Mouse (Mus musculus) spleen, embryonic (tissue): ENCODE measurements at regions not wholly inside any gene's neighbourhood (a gene's known extent, or its start where the extent isn't known, plus 50 kb on each side); places are given as distances from the start of the nearest gene placed in this dataset.
"Not testable (repeated sequence)": the region's sequence is repeated elsewhere in the genome, so short reads cannot be mapped to it uniquely, and the experiment has no call there.

Experiments
- CTCF ChIA-PET: fragments of 350-600 bp; sonication (Branson Sonifier 250); formaldehyde crosslinking; loops from one replicate; lab custom pipeline; 2022; lab: Charles Lee

DNA sequence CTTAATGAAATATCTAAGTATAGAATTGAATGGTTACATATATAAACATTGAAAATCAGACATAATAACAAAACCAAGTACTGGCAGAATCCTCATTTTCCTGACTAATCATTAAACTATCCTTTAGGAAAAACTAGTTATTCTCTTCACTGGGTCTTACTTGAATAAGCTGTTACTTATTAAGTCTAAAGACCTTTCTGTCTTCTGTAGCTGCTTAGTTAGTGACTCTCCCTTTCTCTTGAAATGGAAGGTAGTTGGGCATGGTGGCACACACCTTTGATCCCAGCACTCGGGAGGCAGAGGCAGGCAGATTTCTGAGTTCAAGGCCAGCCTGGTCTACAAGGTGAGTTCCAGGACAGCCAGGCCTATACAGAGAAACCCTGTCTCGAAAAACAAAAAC is 135.9 kb upstream of the Abcb5 start:
- CTCF ChIA-PET, result not testable (repeated sequence)

DNA sequence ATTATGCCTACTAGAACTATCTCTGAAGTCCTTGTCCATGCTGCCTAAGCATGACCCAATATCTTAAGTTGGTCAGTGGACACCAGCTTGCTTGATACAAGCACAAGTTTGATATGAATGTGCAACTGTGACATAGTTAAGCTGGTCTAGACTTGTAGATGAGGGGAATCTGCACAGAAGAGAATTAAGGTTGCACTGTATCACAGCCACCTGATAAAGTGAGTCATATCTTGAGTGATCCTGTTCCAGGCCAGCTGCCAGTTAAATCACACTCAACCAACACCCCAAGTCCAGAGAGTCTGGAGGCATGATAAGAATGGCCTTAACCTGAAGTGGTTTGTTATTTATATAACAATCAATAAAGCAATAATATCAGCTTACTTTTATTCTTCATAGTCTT is 133.5 kb upstream of the Abcb5 start:
- CTCF ChIA-PET, result no interaction called here

DNA sequence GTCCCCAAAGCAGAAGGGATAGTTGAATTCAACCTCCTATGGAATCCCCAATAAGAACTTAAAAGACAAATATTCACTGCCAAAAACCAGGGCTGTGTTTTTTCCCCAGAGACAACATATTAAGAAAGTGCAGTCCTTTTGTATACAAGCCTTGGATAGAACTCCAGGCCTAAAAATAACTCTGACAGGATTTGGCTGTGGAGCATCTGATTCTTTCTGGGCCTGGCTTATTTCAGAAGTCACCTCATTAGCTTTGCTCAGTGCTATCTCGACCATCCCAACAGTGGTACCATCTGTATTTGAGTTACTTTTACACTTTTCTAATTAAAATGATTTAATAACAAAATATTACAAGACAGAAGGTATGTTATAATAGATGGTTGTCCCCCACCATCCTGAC is 131.6 kb upstream of the Abcb5 start:
- CTCF ChIA-PET, result no interaction called here

- CTCF ChIA-PET, result no interaction called here
These were observed 128.1 kb upstream of the Abcb5 start for GRCm38 (mm10) chr12:119094314-119094713.

DNA sequence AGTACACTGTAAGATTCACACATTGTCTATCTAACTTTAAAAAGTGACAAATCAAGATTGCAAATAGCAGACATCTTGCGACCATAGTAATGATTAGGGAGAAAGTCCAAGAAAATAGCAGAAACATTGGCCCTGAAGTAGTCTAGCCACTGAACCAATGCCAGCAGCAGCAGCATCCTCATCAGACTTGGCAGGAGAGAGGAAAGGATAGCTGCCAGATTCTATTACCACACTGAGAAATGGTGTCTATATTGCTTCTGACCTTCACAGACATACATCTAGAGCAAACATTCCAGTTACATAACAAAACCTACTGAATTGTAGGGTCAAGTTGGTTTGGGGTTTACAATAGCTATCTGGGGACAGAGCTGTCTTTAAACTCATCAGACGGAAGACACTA is 127.2 kb upstream of the Abcb5 start:
- CTCF ChIA-PET, result no interaction called here

DNA sequence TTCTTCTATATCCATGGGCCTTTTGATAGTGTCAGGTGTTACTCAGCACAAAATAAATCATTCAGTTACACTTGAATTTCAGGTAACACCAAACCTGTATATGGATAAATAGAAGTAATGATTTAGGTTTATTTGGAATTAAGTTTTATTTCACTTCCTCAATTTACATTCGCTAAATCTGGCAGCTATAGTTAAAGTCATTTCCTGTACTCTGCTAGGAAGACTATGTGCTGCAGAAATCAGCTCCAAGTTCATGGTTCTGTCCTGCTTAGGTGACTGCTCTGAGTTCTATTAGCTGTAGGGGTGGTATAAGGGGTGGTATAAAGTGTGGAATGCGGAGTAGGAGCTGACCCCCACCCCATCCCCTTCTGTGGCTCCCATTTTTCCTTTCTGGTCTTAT is 123.1 kb upstream of the Abcb5 start:
- CTCF ChIA-PET, result no interaction called here

DNA sequence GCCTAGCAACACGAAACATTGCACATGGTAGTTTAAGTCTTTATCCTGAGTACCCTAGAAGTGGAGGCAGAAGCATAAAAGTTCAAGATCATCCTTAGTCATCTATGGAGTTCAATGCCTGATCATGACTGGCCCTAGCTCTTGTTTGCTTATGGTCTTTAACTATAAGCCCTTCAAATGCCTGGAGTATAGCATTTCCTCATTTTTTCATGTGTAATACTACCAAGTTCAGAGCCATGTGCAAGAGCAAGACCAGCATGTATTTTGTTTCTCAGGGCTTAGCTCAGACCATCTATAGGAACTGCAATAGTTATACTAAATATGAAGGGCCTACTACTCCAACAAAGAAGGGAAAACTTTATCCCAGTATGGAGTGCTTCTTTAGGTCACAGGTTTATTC is 122.4 kb upstream of the Abcb5 start:
- CTCF ChIA-PET, result no interaction called here

DNA sequence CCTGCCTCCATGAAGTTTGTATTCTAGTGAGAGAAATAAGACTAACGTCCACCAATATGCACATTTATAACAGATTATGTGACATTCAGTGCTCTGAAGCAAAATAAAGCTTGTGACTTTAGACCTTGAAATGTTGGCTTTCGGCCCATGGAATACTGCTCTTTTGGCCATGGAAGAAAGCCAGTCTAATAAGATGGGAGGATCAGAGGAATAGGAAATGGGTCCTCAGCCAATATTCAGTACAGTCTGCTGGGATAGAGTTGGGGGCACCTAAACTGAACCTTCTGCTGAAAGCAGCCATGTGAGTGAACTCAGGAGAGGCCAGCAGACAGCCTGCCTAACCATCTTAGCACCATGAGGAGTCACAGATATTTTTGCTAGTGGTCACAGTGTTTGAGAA is 118.6 kb upstream of the Abcb5 start:
- CTCF ChIA-PET, result no interaction called here

DNA sequence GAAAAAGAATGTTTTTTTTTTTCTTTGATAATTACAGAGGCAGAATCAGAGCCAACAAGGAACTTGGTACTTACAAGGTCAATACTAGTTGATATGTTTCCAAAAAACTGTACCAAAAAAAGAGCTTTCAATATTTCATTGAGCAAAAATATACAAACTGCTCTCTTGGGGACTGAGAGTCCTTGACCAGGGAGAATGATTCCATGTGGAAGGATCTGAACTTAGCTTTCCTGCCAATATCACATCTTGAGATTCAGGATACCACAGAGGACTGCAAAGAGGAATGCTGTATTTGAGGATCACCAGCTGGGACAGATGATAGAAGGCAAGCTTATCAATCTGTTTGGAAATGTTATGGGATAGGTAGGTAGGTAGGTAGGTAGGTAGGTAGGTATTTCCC is 116.6 kb upstream of the Abcb5 start:
- CTCF ChIA-PET, result interaction anchor here (0.7 kb wide), 1 partner anchor 19 kb away, joined by 3 read pairs; no protein-coding TSS in a partner anchor

GRCm38 (mm10) chr12:119075825-119076224 is 109.6 kb upstream of the Abcb5 start:
- CTCF ChIA-PET, result no interaction called here

DNA sequence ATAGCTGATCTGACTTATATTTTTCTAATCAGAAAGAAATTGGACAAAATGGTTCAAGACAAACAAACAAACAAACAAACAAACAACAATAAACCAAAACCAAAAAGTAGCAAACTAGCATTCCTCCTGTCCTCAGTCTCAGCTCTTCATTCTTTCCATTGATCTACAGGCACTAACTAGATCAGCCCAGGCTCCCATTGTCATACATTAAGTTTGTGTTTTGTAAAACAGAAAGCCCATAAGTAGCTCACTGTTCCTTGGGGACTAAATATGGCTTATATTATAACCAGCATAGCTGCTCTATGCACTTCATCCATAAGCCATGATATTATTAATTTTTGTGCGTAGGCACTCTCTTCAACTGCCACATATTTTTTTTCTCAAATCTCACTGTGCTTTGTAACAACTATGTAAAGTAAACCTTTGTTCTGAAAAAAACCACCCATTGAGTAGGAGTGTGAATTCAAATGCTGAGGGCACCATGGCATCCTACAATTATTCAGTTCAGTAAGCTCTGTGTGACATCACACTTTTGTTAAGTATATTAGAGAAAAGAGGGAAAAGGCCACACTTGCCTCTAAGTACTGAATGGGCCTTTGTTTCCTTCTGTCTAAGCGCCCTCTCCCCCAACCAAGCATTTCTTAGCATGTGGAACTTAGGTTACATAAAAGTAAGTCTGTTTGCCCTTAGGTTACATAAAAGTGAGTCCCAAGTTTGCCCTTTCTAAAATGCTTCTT is 108.7 kb upstream of the Abcb5 start:
- CTCF ChIA-PET, result no interaction called here

DNA sequence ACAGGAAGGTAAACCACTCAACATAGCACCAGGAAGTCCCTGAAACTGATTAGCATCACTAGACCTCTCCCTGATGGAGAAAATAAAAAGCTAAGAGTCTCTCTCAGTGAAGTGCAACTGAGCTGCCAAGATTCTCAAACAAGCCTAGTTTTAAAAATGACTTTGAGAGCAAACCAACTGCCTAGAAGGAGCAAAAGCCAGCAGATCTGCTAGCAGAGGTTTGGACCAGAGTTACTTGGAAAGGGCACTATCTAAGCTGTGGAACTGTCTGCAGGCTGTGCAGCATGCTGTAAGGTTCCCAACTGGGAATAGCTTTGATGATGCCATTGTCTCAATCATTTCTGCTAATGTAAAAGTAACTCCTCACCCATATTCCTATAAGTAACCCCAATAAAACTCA is 107.9 kb upstream of the Abcb5 start:
- CTCF ChIA-PET, result no interaction called here

DNA sequence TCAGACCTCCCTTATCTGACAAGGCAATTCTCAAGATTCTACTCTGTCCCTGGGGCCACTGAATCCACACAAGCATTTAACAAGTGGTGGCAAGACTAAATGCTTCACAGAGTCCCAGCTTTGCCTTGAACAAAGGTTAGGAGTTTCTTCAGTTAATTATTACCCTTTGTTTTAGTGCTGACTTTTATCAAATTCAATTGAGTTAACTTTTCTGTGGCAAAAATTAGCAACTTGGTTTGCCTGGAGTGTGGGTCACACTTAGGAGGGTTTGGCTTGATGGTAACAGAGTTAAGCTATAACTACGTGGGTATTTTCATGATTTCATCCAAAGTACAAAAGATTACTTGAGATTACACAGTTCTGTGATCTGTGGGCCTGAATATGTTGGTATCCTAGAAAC is 104.7 kb upstream of the Abcb5 start:
- CTCF ChIA-PET, result no interaction called here

GRCm38 (mm10) chr12:119070446-119070845 is 104.2 kb upstream of the Abcb5 start:
- CTCF ChIA-PET, result no interaction called here

DNA sequence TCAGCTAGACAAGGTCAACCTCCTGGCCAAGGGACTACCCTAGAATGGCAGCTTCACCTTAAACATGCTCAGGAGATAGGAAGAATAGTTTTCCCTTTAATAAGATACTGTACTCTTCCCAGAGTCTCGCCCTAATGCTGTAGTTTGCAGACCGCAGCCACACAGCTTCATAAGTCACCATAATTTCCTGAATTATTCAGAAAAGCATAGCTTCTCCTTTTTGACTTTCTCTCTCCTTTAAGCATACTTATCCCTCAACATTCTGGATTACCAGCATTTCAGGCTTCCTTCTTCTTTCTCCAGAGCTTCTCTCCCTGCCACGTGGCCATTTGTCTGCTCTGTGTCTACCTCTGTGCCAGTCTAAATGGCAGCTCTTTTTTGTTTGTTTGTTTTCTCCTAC is 103.5 kb upstream of the Abcb5 start:
- CTCF ChIA-PET, result interaction anchor here (0.7 kb wide), 1 partner anchor 88 kb away, joined by 4 read pairs; no protein-coding TSS in a partner anchor

GRCm38 (mm10) chr12:119068079-119068478 is 101.9 kb upstream of the Abcb5 start:
- CTCF ChIA-PET, result no interaction called here

DNA sequence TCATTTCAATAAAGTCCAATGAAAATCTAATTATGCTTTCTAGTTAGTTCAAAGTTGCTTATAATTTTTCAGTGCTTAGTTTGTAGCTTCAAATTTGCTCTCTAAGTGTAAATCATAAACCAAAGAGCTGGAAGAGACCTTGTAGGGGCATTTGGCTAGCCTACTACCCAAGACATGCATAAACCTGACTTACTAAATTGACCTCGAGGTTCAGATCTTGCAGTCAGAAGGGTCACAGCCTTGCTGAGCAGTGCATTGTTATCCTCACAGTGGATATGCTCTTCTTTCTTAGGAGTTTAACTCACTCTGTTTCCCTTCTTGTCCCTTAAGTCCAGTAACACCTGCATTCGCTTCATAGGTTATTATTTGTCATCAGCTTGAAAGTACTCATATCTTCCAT is 96.7 kb upstream of the Abcb5 start:
- CTCF ChIA-PET, result no interaction called here

- CTCF ChIA-PET, result no interaction called here
These were observed 96.3 kb upstream of the Abcb5 start for GRCm38 (mm10) chr12:119062490-119062889.

DNA sequence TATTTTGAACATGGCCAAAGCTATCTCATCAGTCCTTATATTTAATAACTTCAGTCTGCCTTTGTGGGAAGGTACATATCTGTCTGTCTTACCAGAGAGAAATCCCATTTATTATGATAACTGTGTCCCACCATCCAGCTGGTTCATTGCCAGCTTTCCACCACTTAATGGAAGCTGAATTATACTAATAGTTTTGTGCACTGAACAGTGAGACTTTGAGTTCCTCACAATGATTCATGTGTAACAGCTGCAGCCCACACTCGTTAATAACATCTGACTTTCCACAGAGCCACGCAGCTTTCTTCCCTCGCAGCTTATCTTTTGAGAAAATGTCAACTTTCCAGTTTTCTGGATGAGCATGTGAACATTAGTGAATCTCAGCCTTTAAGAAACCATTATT is 88.3 kb upstream of the Abcb5 start:
- CTCF ChIA-PET, result no interaction called here

GRCm38 (mm10) chr12:119051692-119052379 is 85.6 kb upstream of the Abcb5 start:
- CTCF ChIA-PET, result no interaction called here

DNA sequence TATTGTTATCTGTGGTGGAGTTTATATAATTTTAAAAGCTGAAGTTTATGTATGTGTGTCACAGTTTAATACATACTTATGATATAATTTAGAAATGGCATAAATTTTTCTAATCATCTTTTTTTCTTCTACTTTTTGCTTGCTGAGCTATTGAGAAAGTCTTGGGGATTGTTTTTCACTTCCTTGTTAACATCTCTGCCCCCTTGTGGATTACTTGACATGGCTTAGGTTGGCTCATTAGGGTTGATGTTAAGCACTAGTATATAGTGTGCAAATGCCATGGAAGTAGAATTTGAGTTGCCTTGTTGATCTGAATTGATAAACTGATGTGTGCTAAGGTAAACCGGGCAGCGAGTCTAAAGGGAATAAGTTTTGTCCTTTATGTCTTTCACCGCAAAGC is 72.1 kb upstream of the Abcb5 start:
- CTCF ChIA-PET, result no interaction called here

DNA sequence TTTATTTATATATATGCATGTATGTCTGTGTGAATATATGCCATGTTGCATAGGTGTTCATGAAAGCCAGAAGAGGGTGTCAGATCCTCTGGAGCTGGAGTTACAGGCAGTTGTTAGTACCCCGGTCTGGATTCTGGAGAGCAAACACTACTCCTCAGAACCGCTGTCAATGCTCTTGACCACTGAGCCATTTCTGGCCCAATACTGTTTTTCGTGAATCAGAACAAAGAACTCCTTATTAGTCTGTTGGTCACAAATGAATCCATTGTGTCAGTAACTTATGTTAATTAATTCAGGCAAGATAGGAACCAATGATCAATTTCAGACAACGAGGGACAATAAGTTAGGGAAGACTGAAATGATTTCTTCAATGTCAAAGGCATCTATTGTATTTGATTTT is 68.6 kb upstream of the Abcb5 start:
- CTCF ChIA-PET, result no interaction called here

- CTCF ChIA-PET, result no interaction called here
These were observed 62.5 kb upstream of the Abcb5 start for GRCm38 (mm10) chr12:119028711-119029110.
